Mouse (Mus musculus): Measurements from ENCODE around the gene a. TPM values are rescaled to one million over a fixed set of nuclear protein-coding genes. Genes with fewer than 3 reads are reported as not detected.

a gene
- polyA plus RNA-seq, 1 experiment from 2014 or later: not detected

GRCm38 (mm10) chr2:155098720-155099380 lies 307.6 kb downstream of the a start:
- Histone ChIP-seq H3K27me3 (no peaks in the 10 kb centered on the region), H3K36me3 (no peaks in the 10 kb centered on the region), H3K9me3 (no peaks in the 10 kb centered on the region), H3K4me3 (no peak overlapping the region), H3K27ac (no peak overlapping the region), H3K4me2 (no peak overlapping the region), H3K4me1 (no peaks in the 10 kb centered on the region), H3K9ac (no peak overlapping the region)
- 83% methylated on average over 9 of the region's 9 CpGs for WGBS
- no peak for ATAC-seq (ENCODE audit: borderline replicate concordance, extremely low read depth, low FRiP score, low TSS enrichment)

- H3K27ac ChIP-seq: no peak overlapping the region
These were observed 308.2 kb downstream of the a start for GRCm38 (mm10) chr2:155099421-155099820.

GRCm38 (mm10) chr2:155099994-155100795 lies 309.0 kb downstream of the a start:
- H3K4me2 ChIP-seq: no peak overlapping the region
- ATAC-seq (ENCODE audit: borderline replicate concordance, extremely low read depth, low FRiP score, low TSS enrichment): no peak
- no peak overlapping the region for H3K9ac ChIP-seq
- no peak overlapping the region for H3K27ac ChIP-seq
- no peak overlapping the region for H3K4me3 ChIP-seq
- no peaks in the 10 kb centered on the region for H3K4me1 ChIP-seq
- no peaks in the 10 kb centered on the region for H3K36me3 ChIP-seq
- H3K9me3 ChIP-seq: no peaks in the 10 kb centered on the region
- H3K27me3 ChIP-seq: no peaks in the 10 kb centered on the region
- 69% methylated on average over 13 of the region's 14 CpGs for WGBS

More at GRCm38 (mm10) chr2:155099421-155099820, 308.2 kb downstream of the a start:
- no peaks in the 10 kb centered on the region for H3K4me1 ChIP-seq
- no peaks in the 10 kb centered on the region for H3K27me3 ChIP-seq
- ATAC-seq (ENCODE audit: borderline replicate concordance, extremely low read depth, low FRiP score, low TSS enrichment): no peak
- H3K4me2 ChIP-seq: no peak overlapping the region
- no peak overlapping the region for H3K9ac ChIP-seq
- H3K9me3 ChIP-seq: no peaks in the 10 kb centered on the region
- no peaks in the 10 kb centered on the region for H3K36me3 ChIP-seq
- 55% methylated on average over 7 of the region's 7 CpGs for WGBS
- no peak overlapping the region for H3K4me3 ChIP-seq

Other genes starting within 250 kb of the a start
- gene 1700003F12Rik, start 244.3 kb upstream of the a start, polyA plus RNA-seq (2015; fragmentation: Nextera tagmentation; extraction: Ambion mirVana): 0.81 and 0.91 TPM in 2 replicates
- gene Actl10, start 239.6 kb upstream of the a start, polyA plus RNA-seq (2015; fragmentation: Nextera tagmentation; extraction: Ambion mirVana): 0.20 and 0.22 TPM in 2 replicates
- gene Necab3, start 232.5 kb upstream of the a start, polyA plus RNA-seq (2015; fragmentation: Nextera tagmentation; extraction: Ambion mirVana): 2.1 and 2.9 TPM in 2 replicates
- gene E2f1, start 221.5 kb upstream of the a start, polyA plus RNA-seq (2015; fragmentation: Nextera tagmentation; extraction: Ambion mirVana): 28.1 and 31.2 TPM in 2 replicates
- 26.4 and 29.1 TPM in 2 replicates for gene Pxmp4, start 187.7 kb upstream of the a start, polyA plus RNA-seq (2015; fragmentation: Nextera tagmentation; extraction: Ambion mirVana)
- 1.0 TPM in 2 replicates for gene Zfp341, start 178.1 kb upstream of the a start, polyA plus RNA-seq (2015; fragmentation: Nextera tagmentation; extraction: Ambion mirVana)
- gene 4930519P11Rik, start 178.0 kb upstream of the a start, polyA plus RNA-seq (2015; fragmentation: Nextera tagmentation; extraction: Ambion mirVana): not detected in 2 replicates
- gene Chmp4b, start 139.7 kb upstream of the a start, polyA plus RNA-seq (2015; fragmentation: Nextera tagmentation; extraction: Ambion mirVana): 27.2 and 27.6 TPM in 2 replicates
- gene Gm14214, start 21.4 kb upstream of the a start, polyA plus RNA-seq (2015; fragmentation: Nextera tagmentation; extraction: Ambion mirVana): not detected in 2 replicates
- gene Raly, start 306 bp upstream of the a start, polyA plus RNA-seq (2015; fragmentation: Nextera tagmentation; extraction: Ambion mirVana): 42.2 and 48.0 TPM in 2 replicates
- 77.2 and 81.4 TPM in 2 replicates for gene Eif2s2, start 101.5 kb downstream of the a start, polyA plus RNA-seq (2015; fragmentation: Nextera tagmentation; extraction: Ambion mirVana)
- gene Gm14226, start 226.9 kb downstream of the a start, polyA plus RNA-seq (2015; fragmentation: Nextera tagmentation; extraction: Ambion mirVana): 0.29 TPM in 2 replicates